Mouse (Mus musculus) E14TG2a.4 (cell line): ENCODE data around the gene Tdrd9.

Source experiments
- H3K27me3 ChIP-seq: 2 replicates; pipeline ENCODE4 v1.6.1; 2014; ENCODE audit warnings: low read length, control low read depth; ENCODE audit not compliant: insufficient read depth
- H3K36me3 ChIP-seq: 2 replicates; pipeline ENCODE4 v1.6.1; 2014; ENCODE audit warnings: low read length, control low read depth; ENCODE audit not compliant: insufficient read depth
- H3K4me1 ChIP-seq: replicated peaks from 2 replicates; pipeline ENCODE4 v1.6.1; 2014; ENCODE audit warnings: low read depth, low read length, control low read depth
- H3K4me3 ChIP-seq: replicated peaks from 2 replicates; pipeline ENCODE4 v1.5.1; 2014; ENCODE audit warnings: mild to moderate bottlenecking, low read length
- H3K9me3 ChIP-seq: 2 replicates; pipeline ENCODE4 v1.6.1; 2014; ENCODE audit warnings: low read length, control low read depth
- CTCF ChIP-seq: conservative IDR thresholded peaks from 2 replicates; pipeline ENCODE4 v1.5.1; 2014; ENCODE audit warnings: low read length
- NANOG ChIP-seq: IDR thresholded peaks from 2 replicates; pipeline ENCODE4 v1.6.1; 2014; ENCODE audit warnings: borderline replicate concordance, low read length, mixed read lengths
- POU5F1 ChIP-seq: IDR thresholded peaks from 2 replicates; pipeline ENCODE4 v1.6.1; 2014; ENCODE audit warnings: low read length, borderline replicate concordance

The Tdrd9 gene

GRCm38 (mm10) chr12:112100106-112100505 lies 128.7 kb downstream of the Tdrd9 start:
- no peaks in the 10 kb centered on the region for H3K36me3 ChIP-seq
- TF ChIP-seq NANOG, result no peak
- TF ChIP-seq POU5F1, result no peak
- no peak for TF ChIP-seq CTCF
- H3K4me3 ChIP-seq, result no peak overlapping the region
- no peaks in the 10 kb centered on the region for H3K9me3 ChIP-seq
- H3K4me1 ChIP-seq, result no peaks in the 10 kb centered on the region; the same call in 1 of the 2 replicates
- H3K27me3 ChIP-seq, result peaks cover 12% of the 10 kb centered on the region; the same call in 1 of the 2 replicates

- Histone ChIP-seq H3K4me3 (no peak overlapping the region), H3K36me3 (no peaks in the 10 kb centered on the region), H3K4me1 (peaks cover 6% of the 10 kb centered on the region), H3K9me3 (no peaks in the 10 kb centered on the region), H3K27me3 (peaks cover 21% of the 10 kb centered on the region)
- TF ChIP-seq NANOG (no peak), CTCF (no peak), POU5F1 (no peak)
Observed at GRCm38 (mm10) chr12:112101045-112101444, 129.7 kb downstream of the Tdrd9 start.

- H3K27me3 ChIP-seq, result peaks cover 41% of the 10 kb centered on the region
- TF ChIP-seq POU5F1 (no peak), NANOG (no peak), CTCF (no peak)
- H3K4me1 ChIP-seq, result peaks cover 26% of the 10 kb centered on the region
- H3K9me3 ChIP-seq, result no peaks in the 10 kb centered on the region
- H3K4me3 ChIP-seq, result no peak overlapping the region
- H3K36me3 ChIP-seq, result no peaks in the 10 kb centered on the region
Observed at GRCm38 (mm10) chr12:112103179-112103578, 131.8 kb downstream of the Tdrd9 start.

- Histone ChIP-seq H3K4me3 (no peak overlapping the region), H3K9me3 (no peaks in the 10 kb centered on the region), H3K27me3 (peaks cover 47% of the 10 kb centered on the region), H3K4me1 (peaks cover 30% of the 10 kb centered on the region), H3K36me3 (no peaks in the 10 kb centered on the region)
- TF ChIP-seq POU5F1 (no peak), NANOG (no peak), CTCF (no peak)
Observed at GRCm38 (mm10) chr12:112104890-112105289, 133.5 kb downstream of the Tdrd9 start.

GRCm38 (mm10) chr12:112106541-112106971 lies 135.2 kb downstream of the Tdrd9 start, which contains the start of gene Aspg:
Gene Aspg, plus strand, starts transcription at chr12:112106679.
- Histone ChIP-seq H3K36me3 (no peaks in the 10 kb centered on the region), H3K4me3 (peak within 1 kb of the TSS; percentile 74), H3K4me1 (peaks cover 32% of the 10 kb centered on the region), H3K27me3 (peaks cover 43% of the 10 kb centered on the region), H3K9me3 (no peaks in the 10 kb centered on the region)
- TF ChIP-seq CTCF (no peak), POU5F1 (no peak), NANOG (no peak)

- TF ChIP-seq CTCF (no peak), POU5F1 (no peak), NANOG (no peak)
- H3K4me1 ChIP-seq, result peaks cover 41% of the 10 kb centered on the region
- H3K27me3 ChIP-seq, result peaks cover 43% of the 10 kb centered on the region
- no peaks in the 10 kb centered on the region for H3K9me3 ChIP-seq
- no peaks in the 10 kb centered on the region for H3K36me3 ChIP-seq
- 0 out of 2 replicates have a peak overlapping the region, but pooled peaks have one; percentile 74 for H3K4me3 ChIP-seq
Observed at GRCm38 (mm10) chr12:112107685-112108084, 136.3 kb downstream of the Tdrd9 start.

GRCm38 (mm10) chr12:112108696-112109445 lies 137.5 kb downstream of the Tdrd9 start:
- Histone ChIP-seq H3K4me3 (no peak overlapping the region), H3K36me3 (no peaks in the 10 kb centered on the region), H3K4me1 (peaks cover 53% of the 10 kb centered on the region), H3K27me3 (peaks cover 43% of the 10 kb centered on the region), H3K9me3 (no peaks in the 10 kb centered on the region)
- TF ChIP-seq NANOG (no peak), CTCF (no peak), POU5F1 (no peak)

GRCm38 (mm10) chr12:112109701-112110100 lies 138.3 kb downstream of the Tdrd9 start:
- Histone ChIP-seq H3K4me1 (peaks cover 57% of the 10 kb centered on the region), H3K4me3 (no peak overlapping the region), H3K9me3 (no peaks in the 10 kb centered on the region), H3K36me3 (no peaks in the 10 kb centered on the region), H3K27me3 (peaks cover 40% of the 10 kb centered on the region)
- TF ChIP-seq NANOG, result no peak
- TF ChIP-seq CTCF, result no peak
- TF ChIP-seq POU5F1, result no peak

GRCm38 (mm10) chr12:112111323-112111722 lies 140.0 kb downstream of the Tdrd9 start:
- no peaks in the 10 kb centered on the region for H3K9me3 ChIP-seq

More at GRCm38 (mm10) chr12:112111323-112111722, 140.0 kb downstream of the Tdrd9 start:
- Histone ChIP-seq H3K36me3 (no peaks in the 10 kb centered on the region), H3K4me1 (peaks cover 48% of the 10 kb centered on the region), H3K27me3 (peaks cover 31% of the 10 kb centered on the region), H3K4me3 (no peak overlapping the region)
- no peak for TF ChIP-seq POU5F1
